Mouse (Mus musculus) cerebellum, adult 9-10 months (tissue): ENCODE results near the gene Ets2.
"Not testable (repeated sequence)": the region's sequence is repeated elsewhere in the genome, so short reads cannot be mapped to it uniquely, and the experiment has no call there.

Experiments used
- DNase-seq: peaks from one replicate; pipeline ENCODE4 v3.0.0; 2022

Ets2 gene

GRCm38 (mm10) chr16:95700224-95700623, 1.7 kb upstream of the Ets2 start:
- no peak for DNase-seq

DNA sequence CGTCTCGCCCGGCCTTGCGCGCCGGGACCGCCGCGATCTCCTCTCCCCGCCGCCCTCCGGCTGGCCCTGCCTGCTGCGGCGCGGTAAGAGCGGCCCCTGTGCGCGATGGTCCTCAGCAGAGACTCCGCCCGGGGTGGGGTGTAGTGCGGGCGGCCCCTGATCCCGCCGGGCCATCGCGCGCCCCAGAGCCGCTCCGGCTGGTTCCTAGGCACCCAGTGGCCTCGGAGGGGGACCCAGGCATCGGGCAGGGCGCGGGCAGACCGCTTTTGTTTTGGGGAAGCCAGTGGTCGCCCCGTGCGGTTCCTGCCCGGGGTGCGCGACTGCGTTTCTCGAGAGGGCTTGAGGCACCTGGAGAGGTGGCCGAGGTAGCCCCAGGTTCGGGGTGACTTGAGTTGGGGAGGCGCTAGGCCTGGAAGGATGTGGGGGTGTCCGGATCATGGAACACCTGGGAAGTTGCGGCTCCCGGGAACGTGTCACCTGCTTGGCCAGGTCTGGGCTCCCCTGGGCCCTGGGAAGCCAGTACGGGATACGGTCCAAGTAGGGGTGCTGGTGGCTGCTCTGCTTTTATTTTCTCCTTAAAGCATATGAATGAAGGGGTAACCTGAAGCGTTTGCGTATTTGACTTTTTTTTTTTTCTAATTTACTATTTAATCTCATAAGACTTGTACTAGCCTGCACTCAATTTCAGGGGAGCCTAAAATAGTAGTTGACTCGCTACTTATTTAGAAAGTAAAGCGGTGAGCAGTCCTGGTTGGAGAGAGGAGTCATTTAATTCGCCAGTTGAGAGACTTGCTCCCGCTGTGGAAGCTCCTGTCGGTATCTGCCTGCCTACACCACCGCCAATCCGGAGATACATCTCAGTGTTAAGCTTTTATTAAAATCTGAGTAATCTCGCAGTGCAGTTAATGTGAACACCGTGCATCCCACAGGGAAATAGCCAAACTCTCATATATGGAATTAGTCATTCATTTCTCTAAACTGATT, 979 bp downstream of the Ets2 start:
- DNase-seq, result peak; percentile 66

GRCm38 (mm10) chr16:95703958-95704357, 2.1 kb downstream of the Ets2 start:
- DNase-seq, result no peak

DNA sequence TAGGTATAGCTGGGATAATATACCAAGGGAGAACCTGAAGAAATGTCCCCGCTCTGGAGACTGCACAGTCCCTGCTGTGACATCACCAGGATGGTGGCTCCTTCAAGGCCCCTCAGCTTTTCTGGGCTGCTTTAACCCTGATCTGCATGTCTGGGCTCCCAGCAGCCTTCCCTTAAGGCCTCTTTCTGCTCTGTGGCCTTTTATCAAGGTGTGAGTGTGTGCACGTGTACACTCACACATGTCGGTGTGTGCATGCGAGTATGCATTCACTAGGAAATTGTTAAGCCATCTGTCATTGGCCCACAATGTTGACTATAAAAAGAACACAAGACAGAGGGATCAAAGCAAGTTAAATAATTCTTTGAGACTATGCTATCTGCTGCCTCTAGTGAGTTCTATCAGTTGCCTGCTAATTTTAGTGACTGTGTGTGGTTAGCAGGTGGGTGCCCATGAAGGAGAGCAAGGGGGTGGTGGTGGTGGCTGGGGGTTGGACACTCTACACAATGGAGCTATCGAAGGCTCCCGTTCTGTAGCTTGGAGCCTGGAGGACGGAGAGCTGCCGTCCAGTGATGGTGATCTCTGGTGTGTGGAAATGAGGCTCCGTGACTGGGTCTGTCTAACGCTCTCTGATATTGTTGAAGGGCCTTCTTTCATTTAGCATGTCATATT, 2.9 kb downstream of the Ets2 start:
- DNase-seq, result no peak

- DNase-seq, result no peak
Measured at GRCm38 (mm10) chr16:95705771-95706170, 3.9 kb downstream of the Ets2 start.

DNA sequence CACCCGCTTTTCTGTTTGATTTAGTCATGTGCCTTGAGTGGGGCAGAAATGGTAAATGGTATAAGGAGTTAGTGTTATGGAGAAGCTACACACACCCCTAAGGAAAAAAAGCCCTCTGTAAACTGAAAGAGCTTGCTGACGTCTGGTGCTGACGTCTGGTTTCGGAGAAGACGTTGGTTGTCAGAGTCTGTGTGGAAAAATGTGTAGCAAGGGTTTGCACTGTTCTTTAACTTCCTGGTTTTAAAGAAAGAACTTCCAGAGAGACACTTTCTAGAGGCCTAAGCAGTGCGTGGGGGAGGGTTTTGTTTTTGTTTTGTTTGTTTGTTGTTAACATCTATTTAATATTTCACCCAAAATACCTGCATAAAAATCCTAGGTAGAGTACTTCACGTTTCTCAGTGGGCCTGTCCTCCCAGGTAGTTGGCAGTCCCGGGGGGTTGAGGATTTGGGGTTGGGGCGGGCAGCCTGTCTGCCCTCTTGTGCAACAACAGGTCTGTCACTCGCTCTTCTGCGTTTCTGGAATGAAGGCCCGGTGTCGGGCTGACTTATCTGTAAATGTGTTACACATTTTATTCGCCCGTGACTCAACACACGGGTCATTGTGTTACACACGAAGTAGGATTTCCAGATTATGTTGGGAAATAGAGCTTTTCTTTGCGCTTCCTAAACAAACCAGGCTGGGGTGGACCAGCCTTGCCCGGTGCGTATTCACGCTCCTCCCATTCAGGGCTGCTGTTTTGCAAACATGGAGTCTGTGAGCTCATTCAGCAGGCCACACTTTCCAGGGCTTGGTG, 6.5 kb downstream of the Ets2 start:
- DNase-seq, result no peak

DNA sequence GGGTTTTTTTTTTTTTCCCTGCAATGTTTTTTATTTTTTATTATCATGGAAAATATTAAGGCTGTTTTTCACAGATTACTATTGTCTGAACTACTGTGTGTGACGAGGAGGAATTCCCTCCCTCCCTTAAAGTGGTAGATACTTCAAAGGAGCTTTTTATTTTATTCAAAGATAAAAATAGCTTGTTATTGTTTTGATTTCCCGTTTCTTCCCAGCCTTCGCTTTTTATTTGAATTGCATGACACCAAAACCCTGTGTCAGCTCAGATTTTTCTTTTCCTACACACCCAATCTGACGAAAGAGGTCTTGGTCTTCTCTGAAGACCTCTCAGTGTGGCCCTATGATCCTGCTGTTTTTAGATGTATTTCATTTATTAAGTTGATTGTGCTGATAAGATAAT, 7.3 kb downstream of the Ets2 start:
- no peak for DNase-seq

DNA sequence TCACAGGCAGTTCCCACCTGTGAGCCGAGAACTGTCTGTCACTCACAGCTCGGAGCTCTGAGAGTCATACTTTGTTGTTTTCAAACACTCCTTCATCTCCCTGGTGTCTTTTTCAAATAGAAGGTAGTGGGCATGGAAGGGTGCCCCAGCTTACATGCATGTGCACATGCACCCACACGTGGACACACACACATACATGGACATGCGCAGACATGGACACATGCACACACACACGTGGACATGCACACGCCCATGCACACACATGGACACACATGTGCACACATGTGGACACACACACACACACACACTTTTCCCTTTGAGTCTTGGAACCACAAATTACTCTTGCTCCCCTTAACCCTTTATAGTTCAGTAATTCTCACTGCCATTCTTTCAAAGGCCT, 8.3 kb downstream of the Ets2 start:
- DNase-seq, result no peak

DNA sequence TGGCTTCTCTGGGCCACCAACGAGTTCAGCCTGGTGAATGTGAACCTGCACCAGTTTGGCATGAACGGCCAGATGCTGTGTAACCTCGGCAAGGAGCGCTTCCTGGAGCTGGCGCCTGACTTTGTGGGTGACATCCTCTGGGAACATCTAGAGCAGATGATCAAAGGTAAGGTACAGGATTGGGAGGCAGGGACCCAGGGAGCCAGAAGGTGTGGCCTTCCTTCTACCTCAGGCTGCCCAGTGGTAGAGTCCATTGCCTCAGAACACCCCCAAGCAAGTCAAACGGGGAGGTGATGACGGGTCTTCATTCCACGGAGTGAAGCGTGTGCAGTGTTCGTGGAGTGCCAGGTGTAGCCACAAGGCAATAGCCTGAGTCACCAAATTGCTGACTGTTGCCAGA, 10.2 kb downstream of the Ets2 start:
- DNase-seq, result no peak

DNA sequence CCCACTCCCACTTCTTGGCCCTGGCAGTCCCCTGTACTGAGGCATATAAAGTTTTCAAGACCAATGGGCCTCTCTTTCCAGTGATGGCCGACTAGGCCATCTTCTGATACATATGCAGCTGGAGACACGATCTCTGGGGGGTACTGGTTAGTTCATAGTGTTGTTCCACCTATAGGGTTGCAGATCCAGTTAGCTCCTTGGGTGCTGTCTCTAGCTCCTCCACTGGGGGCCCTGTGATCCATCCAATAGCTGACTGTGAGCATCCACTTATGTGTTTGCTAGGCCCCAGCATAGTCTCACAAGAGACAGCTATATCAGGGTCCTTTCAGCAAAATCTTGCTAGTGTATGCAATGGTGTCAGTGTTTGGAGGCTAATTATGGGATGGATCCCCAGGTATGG, 11.2 kb downstream of the Ets2 start:
- not testable (repeated sequence) for DNase-seq

DNA sequence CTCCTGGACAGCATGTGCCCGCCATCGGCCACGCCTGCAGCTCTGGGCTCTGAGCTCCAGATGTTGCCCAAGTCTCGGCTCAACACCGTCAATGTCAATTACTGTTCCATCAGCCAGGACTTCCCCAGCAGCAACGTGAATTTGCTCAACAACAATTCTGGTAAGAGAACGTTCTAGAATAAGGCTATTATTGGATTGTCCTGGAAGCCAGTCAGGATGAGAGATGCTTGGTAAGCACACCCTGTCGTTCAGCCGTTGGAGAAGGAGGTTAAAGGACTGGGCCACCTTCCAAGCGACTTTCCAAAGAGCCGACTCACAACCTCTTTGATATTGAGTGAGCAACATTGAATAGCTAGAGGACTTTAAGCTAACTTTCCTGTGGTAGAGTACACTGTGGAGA, 13.2 kb downstream of the Ets2 start:
- no peak for DNase-seq

- no peak for DNase-seq
Measured at GRCm38 (mm10) chr16:95716061-95716706, 14.3 kb downstream of the Ets2 start.

GRCm38 (mm10) chr16:95717631-95718030, 15.8 kb downstream of the Ets2 start:
- DNase-seq, result no peak

- DNase-seq, result no peak
Measured at GRCm38 (mm10) chr16:95718119-95718518, 16.2 kb downstream of the Ets2 start.

DNA sequence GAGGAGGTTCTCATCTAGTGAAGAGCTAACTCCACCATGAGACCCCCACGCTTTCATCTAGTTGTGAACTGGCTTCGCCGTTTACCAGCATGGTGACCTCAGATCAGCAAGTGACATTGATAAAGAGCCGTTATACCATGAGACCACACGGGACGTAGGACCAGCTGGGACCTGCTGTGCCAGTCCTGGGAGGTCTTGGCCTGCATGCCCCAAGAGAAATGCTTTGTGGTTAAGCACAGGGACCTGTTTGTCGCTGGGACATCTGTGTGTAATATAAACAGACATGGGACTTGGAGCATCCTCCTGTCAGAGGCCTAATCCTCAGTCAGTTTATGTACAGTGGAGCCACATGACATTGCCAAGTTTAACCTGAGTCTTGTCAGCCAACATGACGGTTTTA, 18.7 kb downstream of the Ets2 start:
- no peak for DNase-seq

DNA sequence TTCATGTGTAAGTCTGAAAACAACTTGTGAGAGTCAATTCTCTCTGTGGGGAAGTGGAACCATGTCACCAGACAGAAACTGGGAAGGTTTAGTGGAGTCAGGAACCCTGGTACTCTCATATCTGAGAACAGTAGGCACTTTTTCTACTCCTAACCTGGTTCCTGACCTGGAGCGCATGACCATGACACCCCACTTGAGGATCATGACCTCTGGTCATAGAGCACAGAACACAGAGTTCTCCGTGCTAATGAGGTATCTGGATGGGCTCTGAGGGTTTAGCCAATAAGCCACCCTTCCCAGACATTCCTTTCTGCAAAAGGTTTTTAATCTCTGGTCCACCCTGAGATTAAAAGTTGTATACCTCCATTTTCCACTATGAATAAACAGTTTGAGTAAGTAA, 22.4 kb downstream of the Ets2 start:
- no peak for DNase-seq

DNA sequence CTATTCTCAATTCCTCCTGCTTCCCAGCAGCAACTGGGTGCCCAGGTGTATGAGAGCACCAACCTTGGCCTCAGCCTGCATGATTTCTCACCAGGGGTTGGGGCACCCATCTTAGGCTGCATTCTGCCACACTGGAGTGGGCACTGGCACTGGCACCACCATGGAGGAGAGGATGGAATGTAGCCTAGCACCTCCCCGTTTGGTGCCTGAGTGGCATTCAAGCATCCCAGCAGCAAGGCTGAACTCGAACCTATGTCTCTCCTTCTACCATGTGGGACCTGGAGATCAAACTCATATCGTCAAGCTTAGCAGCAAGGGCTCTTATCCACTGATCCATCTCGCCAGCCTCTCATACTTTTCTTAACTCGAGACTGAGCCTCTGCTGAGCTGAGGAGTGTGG, 22.9 kb downstream of the Ets2 start:
- no peak for DNase-seq

GRCm38 (mm10) chr16:95726802-95727201, 24.9 kb downstream of the Ets2 start:
- no peak for DNase-seq

DNA sequence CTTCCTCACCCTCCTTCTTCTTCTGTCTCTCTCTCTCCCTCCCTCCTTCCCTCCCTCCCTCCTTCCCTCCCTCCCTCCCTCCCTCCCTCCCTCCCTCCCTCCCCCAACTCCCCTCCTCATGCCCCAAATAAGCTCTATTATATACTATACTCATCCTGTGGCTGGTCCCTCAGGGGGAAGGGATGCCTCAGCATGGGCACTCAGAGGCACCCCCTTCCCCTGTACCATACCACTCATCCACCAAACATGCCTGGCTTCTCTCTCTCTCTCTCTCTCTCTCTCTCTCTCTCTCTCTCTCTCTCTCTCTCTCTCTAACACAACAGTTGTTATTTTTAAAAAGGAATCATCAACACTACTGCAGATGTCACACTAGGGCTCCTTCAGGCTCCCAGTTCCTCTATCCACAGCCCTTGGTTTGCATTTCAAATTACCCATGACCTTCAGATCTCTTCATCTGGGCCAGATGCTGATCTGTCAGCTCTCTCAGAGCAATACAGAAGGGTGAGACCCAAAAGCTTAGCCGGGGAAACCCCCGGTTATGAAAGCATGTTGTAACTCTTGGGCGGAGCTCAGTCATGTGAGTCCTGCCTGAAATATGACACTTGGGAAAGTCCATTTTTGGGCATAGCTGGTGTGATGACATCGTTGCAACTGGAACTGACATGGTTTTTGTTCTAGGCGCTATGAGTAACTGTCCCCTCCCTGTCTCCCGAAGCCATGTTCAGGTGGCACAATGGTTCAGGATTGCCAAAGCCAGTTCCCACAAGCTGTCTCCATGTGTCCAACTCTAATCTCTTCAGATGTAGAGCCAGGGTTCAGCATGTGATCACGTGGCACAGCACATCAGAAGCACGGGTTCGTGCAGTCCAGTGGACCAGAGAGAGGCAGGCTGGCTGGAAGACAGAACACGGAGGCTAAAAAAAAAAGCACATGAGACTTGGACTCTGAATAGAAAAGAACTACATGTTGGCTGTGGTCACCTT, 26.9 kb downstream of the Ets2 start:
- DNase-seq, result no peak

DNA sequence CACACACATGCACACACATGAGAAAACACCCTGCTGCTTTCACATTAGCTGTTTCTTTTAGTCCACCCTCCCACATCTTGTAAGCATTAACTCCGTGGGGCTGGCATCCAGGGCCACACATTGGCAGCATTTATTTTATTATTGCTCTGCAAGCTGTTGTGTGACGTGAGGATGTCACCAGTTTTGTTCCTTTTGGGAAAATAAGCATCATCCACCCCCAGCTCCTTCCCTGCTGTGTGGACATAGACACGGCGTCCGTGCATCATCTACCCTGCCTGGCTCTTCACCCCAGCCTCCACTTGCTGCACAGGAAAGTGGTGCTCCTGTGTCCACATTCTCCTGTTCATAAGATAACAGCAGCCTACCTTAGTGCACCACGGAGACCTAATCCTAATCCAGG, 27.9 kb downstream of the Ets2 start:
- DNase-seq, result no peak

- DNase-seq, result no peak
Measured at GRCm38 (mm10) chr16:95734785-95735184, 32.9 kb downstream of the Ets2 start.

- no peak for DNase-seq
Measured at GRCm38 (mm10) chr16:95736059-95736458, 34.2 kb downstream of the Ets2 start.
